Mouse (Mus musculus): ENCODE data around the gene Mybpc3. TPM values are rescaled to one million over a fixed set of nuclear protein-coding genes. Genes with fewer than 3 reads are reported as not detected.

Gene Mybpc3
- total RNA-seq, 2 experiments from 2014 or later, result not detected

DNA sequence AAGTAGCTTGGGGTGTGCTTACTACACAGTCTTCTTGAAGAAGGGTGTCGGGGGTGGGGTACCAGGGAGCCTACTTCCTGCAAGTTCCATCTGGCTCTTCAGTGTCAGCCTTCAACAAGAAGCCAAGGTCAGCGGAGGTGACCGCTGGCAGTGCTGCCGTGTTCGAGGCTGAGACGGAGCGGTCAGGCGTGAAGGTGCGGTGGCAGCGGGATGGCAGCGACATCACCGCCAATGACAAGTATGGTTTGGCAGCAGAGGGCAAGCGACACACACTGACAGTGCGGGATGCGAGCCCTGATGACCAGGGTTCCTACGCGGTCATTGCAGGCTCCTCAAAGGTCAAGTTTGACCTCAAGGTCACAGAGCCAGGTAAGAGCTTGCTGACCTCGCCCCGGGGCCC is 1.1 kb downstream of the Mybpc3 start:
- no peak for DNase-seq
- intact Hi-C loops (cut with DNase I), result loop anchor here (5.0 kb wide), 2 partner anchors 158 to 363 kb away; no protein-coding TSS in a partner anchor

DNA sequence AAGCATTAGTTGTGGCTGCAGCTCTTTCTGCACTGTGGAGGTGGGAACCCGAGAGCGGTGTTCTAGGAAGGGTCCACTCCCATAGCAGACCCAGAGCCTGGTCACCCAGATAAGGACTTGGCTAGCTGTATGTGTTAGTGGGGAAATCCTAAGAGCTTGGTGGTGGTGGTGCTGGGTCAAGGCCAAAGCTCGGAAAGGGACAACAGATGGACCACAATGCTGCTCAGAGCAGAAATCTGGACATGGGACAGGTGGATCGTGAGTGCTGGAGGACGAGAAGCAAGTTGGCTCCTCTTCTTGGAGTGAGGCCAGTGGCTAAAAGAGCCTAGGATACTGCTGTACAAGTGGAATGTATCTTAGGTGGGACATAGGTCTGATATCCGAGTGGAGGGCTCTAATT is 1.6 kb downstream of the Mybpc3 start:
- intact Hi-C loops (cut with DNase I), result loop anchor here (5.0 kb wide), 2 partner anchors 158 to 363 kb away; no protein-coding TSS in a partner anchor
- no peak for DNase-seq

DNA sequence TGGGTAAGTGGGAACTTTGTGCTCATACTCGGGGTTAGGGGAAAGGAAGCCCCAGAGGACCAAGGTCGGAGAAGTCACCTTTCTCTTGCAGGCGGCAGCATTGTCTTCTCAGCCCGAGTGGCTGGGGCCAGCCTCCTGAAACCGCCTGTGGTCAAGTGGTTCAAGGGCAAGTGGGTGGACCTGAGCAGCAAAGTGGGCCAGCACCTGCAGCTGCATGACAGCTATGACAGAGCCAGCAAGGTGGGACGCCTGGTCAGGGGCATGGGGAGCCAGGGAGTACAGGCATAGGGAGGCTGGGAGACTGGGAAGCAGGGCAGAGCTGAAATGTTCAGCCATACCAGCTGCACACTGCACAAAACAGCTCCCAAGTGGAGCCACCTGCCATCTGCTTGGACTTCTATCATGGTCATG is 2.3 kb downstream of the Mybpc3 start:
- no peak for DNase-seq
- intact Hi-C loops (cut with DNase I), result no loop called here

DNA sequence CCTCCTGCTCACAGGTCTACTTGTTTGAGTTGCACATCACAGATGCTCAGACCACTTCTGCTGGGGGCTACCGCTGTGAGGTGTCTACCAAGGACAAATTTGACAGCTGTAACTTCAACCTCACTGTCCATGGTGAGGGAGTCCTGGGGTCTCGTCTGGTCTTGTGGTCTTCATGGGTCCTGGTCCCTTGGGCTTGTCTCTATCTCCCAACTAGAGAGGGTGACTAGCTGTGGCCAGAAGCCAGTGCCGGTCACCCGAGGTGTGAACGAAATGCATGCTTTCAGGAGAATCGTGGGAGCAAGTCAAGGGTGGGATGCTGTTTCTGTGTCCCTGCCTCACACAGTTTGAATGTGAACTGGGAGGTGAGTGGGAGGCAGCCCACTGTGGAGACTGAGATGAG is 3.1 kb downstream of the Mybpc3 start:
- no peak for DNase-seq
- intact Hi-C loops (cut with DNase I), result no loop called here

DNA sequence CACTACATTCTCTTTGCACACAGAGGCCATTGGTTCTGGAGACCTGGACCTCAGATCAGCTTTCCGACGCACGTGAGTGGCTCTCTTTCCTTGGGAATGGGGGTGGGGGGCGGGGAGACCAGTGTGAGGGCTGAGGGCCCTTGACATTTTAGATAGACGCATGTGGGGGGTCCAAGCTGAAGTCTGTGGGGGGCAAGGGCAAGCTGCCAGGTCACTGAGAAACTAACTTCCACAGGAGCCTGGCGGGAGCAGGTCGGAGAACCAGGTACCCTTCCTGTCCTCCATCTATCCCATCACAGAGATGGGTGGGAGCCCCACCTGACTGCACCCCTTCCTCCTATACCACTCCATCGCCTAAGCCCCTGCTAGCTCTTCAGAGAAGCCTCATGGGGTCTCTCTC is 3.6 kb downstream of the Mybpc3 start:
- intact Hi-C loops (cut with DNase I), result no loop called here
- no peak for DNase-seq

DNA sequence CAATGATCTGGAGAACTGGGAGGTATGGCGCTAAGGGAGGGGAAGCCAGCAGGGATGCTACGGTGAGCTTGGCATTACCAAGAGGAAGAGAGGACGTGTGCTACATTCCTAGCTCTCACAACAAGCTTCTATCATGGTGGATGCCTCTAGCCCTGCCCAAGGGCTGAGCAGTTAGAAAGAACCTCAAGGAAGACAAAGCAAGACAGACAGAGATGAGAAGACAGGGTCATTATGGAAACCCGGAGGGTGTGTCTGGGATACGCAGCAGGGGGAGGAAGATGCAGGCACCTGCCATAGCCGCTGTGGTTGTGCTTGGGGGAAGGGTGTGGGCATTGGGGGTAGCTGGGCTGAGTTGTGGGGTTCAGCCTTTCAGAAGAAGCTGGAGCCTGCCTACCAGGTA is 5.6 kb downstream of the Mybpc3 start:
- intact Hi-C loops (cut with DNase I), result no loop called here

DNA sequence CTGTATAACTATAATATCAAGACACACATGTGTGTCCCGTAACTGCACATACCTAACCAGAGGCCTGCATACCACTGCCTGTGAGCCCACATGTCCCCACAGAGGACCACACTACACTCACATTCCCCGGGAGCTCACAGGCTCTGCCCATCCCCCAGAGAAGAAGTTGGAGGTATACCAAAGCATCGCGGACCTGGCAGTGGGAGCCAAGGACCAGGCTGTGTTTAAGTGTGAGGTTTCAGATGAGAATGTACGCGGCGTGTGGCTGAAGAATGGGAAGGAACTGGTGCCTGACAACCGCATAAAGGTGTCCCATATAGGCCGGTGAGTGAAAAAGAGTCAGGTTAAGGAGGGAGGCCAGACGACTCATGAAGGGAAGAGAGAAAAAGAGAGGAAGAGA is 7.2 kb downstream of the Mybpc3 start:
- no peak for DNase-seq

More for the DNA sequence above, 5.6 kb downstream of the Mybpc3 start:
- no peak for DNase-seq

DNA sequence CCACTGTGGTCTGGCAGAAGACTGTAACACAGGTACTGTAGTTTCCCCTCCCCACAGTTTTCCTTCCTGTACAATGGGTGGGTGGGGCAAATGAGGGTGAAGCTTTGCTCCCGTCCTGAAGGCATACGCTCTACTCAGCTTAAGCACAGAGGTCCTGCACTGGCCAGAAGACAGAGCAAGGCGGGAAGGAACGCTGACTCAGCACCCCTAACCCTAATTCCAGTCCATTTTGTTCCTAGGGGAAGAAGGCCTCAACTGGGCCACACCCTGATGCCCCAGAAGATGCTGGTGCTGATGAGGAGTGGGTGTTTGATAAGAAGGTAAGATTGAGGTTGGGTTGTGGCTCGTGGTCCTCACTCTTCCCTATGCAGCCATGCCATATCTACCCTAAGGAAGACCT is 10.8 kb downstream of the Mybpc3 start:
- intact Hi-C loops (cut with DNase I), result no loop called here

More for the DNA sequence above, 7.2 kb downstream of the Mybpc3 start:
- intact Hi-C loops (cut with DNase I), result no loop called here

DNA sequence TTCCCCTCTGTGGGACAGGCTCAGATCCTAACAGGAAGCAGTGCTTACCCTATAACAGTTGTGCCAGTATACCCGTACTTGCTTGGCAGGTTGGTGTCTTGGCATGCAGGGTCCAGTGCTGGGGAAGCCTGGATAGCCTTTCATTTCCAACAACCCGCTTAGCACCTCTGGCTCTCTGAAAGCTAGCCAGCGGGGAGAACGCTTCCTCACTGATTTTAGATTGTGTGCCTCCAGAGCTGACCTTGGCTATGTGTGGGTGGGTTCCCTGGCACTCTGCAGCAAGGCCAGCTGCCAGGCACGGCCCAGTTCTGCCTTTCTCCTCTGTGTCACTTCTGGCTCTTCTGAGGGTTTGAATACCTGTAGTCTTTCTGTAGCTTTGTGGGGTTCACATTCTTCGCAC is 12.2 kb downstream of the Mybpc3 start:
- no peak for DNase-seq
- intact Hi-C loops (cut with DNase I), result no loop called here

More for the DNA sequence above, 10.8 kb downstream of the Mybpc3 start:
- DNase-seq, result no peak

DNA sequence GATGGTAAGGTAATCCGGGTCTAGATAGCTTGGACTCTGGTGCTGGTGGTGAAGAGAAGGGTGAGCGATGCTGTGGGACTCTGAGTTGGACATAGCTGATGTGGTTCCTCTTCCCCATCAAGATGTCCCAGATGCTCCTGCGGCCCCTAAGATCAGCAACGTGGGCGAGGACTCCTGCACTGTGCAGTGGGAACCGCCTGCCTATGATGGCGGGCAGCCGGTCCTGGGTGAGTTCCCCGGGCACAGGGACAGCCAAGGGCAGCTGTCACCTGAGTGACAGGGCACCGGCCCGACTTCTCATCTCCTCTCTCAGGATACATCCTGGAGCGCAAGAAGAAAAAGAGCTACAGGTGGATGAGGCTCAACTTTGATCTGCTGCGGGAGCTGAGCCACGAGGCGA is 13.3 kb downstream of the Mybpc3 start:
- intact Hi-C loops (cut with DNase I), result no loop called here
- no peak for DNase-seq

- DNase-seq, result no peak
- intact Hi-C loops (cut with DNase I), result no loop called here
Observed at GRCm38 (mm10) chr2:91132035-91132434, 14.1 kb downstream of the Mybpc3 start.

DNA sequence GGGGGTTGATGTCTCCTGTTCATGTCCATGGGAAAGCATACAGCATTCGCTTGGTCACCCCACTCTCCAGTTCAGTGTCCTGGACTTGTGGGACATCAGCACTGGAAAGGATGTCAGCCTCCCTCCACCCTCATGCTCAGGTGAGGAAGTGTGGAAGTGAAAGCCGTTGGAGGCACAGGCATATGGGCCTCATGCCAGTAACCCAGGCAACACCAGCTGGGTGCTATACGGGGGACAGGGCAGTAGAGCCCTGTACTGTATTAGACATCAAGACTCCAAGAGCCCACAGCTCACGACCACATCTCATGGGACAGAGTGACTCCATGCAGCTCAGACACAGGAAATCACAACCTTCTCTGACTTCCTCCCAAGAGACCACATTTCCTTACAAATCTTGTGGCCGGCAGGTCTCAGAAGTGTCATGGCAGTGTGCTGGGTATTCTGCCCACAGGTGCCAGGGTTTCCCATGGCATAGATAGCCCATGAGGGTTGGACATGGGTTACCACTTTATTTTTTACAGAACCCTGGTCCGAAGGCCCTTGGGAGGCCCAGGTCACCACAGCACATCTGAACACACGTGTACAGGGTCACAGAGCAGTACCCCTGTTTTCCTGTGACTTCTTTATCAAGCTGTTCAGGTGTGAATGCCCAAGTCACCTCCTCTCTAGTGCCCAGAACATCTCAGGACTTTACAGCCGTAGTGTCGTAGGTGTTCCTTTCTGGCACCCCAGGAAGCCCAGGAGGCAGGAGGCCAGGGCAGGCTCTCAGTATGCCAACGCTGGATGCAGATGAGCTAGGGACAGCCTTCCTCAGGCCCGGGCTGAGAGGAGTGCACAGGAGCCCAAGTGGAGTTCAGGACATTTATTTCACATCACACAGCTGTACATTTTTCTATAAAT is 18.8 kb downstream of the Mybpc3 start:
- DNase-seq, result no peak
- intact Hi-C loops (cut with DNase I), result no loop called here

DNA sequence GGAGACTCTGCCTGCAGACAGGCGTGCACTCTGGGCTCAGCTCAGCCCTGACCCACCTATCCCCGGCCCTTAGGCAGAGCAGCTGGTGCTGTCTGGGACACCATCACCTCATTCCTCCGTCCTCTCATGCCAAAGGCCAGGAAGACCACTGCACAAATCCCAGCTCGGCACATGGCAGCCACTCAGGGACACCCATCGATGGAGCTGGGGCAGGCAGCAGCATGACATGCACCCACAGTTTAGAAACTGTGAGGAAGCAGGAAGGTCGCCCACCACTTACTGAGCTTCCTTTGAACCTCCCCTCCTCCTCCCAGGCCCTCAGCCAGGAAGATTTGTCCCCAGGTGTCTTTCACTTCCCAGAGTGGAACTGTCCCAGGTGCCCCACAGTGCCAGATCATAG is 19.5 kb downstream of the Mybpc3 start:
- no peak for DNase-seq
- intact Hi-C loops (cut with DNase I), result no loop called here

DNA sequence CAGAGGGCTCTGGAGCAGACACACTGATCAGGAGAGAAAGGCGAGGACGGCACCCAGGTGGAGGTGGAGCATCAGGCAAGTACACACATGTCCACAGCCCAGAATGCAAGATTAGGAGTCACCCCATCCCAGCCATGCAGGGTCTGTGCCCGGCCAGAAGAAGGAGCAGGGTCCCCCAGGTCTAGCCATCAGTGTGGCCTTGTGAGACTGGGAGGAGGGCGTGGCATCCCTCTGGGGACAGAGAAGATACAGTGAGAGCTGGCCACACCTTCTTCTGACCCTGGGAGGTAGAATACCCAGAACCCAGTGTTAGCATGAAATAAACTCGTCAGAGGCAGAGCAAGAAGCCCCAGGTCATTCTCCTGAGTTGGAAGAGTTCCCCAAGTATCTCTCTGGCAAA is 21.4 kb downstream of the Mybpc3 start:
- intact Hi-C loops (cut with DNase I), result no loop called here
- no peak for DNase-seq

- intact Hi-C loops (cut with DNase I), result no loop called here
- no peak for DNase-seq
Observed at GRCm38 (mm10) chr2:91139764-91140163, 21.8 kb downstream of the Mybpc3 start.

- intact Hi-C loops (cut with DNase I), result no loop called here
- DNase-seq, result no peak
Observed at GRCm38 (mm10) chr2:91142920-91143319, 25.0 kb downstream of the Mybpc3 start.

DNA sequence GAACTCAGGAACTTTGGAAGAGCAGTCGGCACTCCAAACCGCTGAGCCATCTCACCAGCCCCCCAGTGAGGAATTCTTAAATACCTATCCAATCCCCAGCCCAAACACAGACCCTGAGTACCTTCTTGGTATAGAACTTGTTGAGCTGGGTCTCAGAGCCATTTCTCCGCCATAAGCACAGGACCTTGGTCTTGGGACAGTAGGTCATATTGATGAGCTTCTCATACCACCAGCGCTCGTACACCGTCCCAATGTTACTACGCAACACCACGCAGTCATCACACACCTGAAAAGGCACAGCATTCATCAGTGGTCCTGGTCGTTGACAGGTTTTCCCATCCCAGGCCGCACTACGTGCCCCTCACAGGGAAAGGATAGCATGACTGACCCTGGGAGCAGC is 25.5 kb downstream of the Mybpc3 start:
- DNase-seq, result no peak
- intact Hi-C loops (cut with DNase I), result no loop called here

DNA sequence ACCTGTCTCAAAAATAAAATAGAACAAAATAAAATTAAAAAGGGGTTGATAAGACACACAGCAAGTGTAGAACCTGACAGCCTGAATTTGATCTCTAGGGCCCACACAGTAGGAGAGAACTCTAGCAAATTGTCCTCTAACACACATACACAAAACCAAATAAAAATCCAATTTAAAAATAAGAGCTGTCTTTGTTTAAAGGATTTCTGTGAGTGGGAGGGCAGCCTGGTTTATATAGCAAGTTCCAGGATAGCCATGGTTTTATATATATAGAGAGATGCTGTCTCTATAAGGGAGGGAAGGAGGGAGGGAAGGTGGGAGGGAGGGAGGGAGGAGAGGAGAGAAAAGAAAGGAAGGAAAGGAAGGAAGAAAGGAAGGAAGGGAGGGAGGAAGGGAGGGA is 30.2 kb downstream of the Mybpc3 start:
- intact Hi-C loops (cut with DNase I), result no loop called here
- DNase-seq, result no peak

DNA sequence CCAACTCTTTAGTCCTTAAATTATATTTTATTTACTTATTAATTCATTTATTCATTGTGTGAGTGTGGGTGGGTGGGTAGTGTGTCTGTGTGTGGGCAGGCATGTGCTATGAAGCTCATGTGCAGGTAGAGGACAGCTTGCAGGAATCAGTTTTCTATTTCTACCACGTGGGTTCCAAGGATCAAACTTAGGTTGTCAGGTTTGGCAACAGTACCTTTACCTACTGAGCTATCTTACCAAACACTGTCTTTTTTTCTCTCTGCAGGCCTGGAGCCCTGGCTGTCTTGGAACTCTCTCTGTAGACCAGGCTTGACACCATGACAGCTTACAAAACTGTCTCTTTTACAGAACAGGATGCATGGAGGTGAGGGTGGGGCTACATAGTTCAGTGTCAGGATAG is 33.4 kb downstream of the Mybpc3 start:
- intact Hi-C loops (cut with DNase I), result no loop called here
- DNase-seq, result no peak

- DNase-seq, result no peak
- intact Hi-C loops (cut with DNase I), result no loop called here
Observed at GRCm38 (mm10) chr2:91152885-91153377, 35.0 kb downstream of the Mybpc3 start.

DNA sequence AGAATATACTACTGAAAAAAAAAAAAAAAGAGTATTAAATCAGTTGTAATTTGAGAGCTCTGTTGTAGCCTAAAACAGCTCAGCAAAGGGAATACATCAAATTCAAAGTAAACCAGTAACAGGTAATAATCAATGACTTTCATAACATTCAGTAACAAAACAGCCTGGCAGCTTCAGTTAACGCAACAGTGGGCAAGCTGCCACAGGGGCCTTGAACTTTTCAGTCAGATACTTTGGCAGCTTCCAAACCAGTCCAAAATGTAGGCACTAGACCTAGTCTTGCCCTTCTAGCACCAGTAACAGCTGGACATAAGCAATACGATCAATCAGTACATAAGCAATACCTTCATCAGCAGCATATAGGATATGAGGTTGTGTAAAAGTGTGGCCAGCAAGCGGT is 36.1 kb downstream of the Mybpc3 start:
- no peak for DNase-seq
- intact Hi-C loops (cut with DNase I), result no loop called here

Data from gastrocnemius, postnatal 36 days (tissue).